Mouse (Mus musculus) erythroblast, embryonic 14.5 days (primary cell): Measurements from ENCODE around the gene F2rl1.

Experiments used
- GATA1 ChIP-seq: IDR thresholded peaks from 2 replicates; pipeline ENCODE4 v1.6.1; 2012; ENCODE audit warnings: low read length, inconsistent platforms, mixed read lengths
- TAL1 ChIP-seq: IDR thresholded peaks from 3 replicates; pipeline ENCODE4 v1.6.1; 2012; ENCODE audit warnings: low read length, inconsistent platforms, mixed read lengths

DNA sequence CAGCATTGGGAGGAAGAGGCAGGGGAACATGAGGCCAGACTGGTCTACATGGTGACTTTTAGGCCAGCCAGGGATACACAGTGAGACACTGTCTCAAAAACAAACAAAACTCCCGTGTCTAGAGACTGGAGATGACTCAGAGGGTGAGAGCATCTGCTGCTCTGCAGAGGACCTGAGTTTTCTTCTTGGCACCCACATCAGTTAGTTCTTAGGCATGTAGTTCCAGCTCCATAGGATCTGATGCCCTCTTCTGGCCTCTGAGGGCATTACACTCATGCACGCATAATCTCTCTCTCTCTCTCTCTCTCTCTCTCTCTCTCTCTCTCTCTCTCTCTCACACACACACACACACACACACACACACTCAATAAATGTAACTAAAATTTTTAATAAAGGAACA, 54.1 kb downstream of the F2rl1 start:
- TF ChIP-seq TAL1: no peak
- no peak for TF ChIP-seq GATA1
